Mouse (Mus musculus): ENCODE data around the gene Iqcn. TPM values are rescaled to one million over a fixed set of nuclear protein-coding genes. Genes with fewer than 3 reads are reported as not detected.
A peak's percentile ranks its signal among the peaks of the same experiment; 100 is the strongest.

Iqcn gene
- total and polyA plus RNA-seq, 3 experiments = not detected

DNA sequence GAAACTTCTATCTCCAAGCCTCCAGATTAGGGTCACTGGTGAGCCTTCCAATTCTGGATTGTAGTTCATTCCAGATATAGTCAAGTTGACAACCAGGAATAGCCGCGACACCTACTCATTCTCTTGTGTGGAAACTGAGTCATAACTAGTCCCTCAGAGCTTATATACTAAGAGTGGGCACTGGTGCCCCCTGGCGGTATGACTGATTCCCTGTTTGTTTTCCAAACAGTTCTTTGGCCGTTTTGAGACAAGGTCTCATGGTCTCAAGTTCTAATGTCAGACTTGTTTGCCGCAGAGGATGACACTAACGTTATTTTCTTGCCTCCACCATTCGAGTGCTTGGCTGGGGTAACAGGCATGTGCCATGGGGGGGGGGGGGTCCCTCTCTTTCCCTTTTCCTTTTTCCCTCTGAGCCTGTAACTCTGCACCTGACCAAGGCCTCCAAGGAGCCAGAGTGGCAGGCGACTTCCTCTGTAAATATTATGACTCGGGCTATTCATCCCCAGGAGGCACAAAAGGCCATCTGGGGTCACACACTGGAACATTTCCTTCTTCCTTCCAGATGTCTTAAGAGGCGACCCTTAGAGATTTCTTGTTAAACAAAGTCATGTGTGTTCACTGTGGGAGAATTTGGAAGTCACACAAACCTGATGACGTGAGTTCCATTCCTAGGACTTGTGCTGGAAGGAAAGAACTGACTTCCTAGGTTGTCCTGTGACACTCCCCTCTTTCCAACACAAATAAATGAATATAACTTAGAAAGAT lies 48.9 kb downstream of the Iqcn start (continued):
- TF ChIP-seq NELFE (IDR thresholded peaks at IDR 0.05; ENCODE audit: low read depth, low read length) = no peak
- TF ChIP-seq MYB (IDR thresholded peaks at IDR 0.05; ENCODE audit: low read depth, low read length) = no peak
- TF ChIP-seq ETS1 (IDR thresholded peaks at IDR 0.05; ENCODE audit: low read depth, low read length) = no peak
- no peak for TF ChIP-seq USF1 (IDR thresholded peaks at IDR 0.05; ENCODE audit: low read depth, low read length)
- peak; percentile 56 to 85 (median 72) for TF ChIP-seq CTCF (IDR thresholded peaks at IDR 0.05 in 2 of 3, conservative IDR thresholded peaks at IDR 0.05 in 1 of 3; ENCODE audit: control insufficient read depth in 1 of 3, insufficient read depth in 1 of 3, low read depth in 2 of 3, low read length in 3 of 3, poor library complexity in 1 of 3, severe bottlenecking in 1 of 3)
- no peak for TF ChIP-seq CHD2 (IDR thresholded peaks at IDR 0.05; ENCODE audit: low read length)
- peak; percentile 67 for TF ChIP-seq RAD21 (IDR thresholded peaks at IDR 0.05; ENCODE audit: low read depth, low read length)
- TF ChIP-seq SIN3A (IDR thresholded peaks at IDR 0.05; ENCODE audit: low read length) = no peak; the same call in 1 of the 2 replicates
- no peak for TF ChIP-seq BHLHE40 (IDR thresholded peaks at IDR 0.05; ENCODE audit: borderline replicate concordance, low read depth, low read length)
- TF ChIP-seq MXI1 (IDR thresholded peaks at IDR 0.05; ENCODE audit: low read depth, low read length) = no peak
- no peak for TF ChIP-seq KAT2A (conservative IDR thresholded peaks at IDR 0.05; ENCODE audit: low read depth, low read length)
- no peak for TF ChIP-seq UBTF (IDR thresholded peaks at IDR 0.05; ENCODE audit: borderline replicate concordance, insufficient read depth, low read depth, low read length)
- no peak for TF ChIP-seq HCFC1 (IDR thresholded peaks at IDR 0.05; ENCODE audit: low read depth, low read length)
- no peak for TF ChIP-seq TAL1 (IDR thresholded peaks at IDR 0.05; ENCODE audit: low read length)
- no peak for TF ChIP-seq MAZ (IDR thresholded peaks at IDR 0.05; ENCODE audit: low read depth, low read length)
- peak; percentile 66 for TF ChIP-seq ZC3H11A (IDR thresholded peaks at IDR 0.05; ENCODE audit: low read depth, low read length)

DNA sequence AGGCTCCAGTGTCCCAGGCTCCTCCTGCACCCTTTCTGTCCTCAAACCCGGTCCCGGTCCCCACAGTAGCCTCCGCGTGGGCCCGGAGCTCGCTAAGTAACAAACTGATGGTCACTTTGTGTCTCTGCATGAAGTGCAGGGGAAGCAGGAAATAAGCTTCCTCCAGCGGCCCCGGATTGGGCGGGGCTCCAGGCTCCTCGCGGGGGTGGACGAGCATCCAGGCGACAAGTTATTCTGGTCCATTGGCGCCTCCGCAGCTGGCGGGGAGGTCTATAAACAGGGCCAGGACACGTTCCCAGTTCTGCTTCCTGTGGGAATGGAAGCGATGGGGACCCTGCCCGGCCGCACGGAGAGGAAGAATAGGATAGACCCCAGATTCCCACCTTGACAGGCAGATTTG lies 49.9 kb downstream of the Iqcn start:
- peak overlapping the region; percentile 66 to 67 for H3K4me3 ChIP-seq (ENCODE audit: control insufficient read depth in 1 of 2, insufficient read depth in 1 of 2, low read depth in 2 of 2, low read length in 2 of 2)
- no peaks in the 10 kb centered on the region for H3K9me3 ChIP-seq (replicated peaks; ENCODE audit: insufficient read depth, low read length)
- no peaks in the 10 kb centered on the region for H3K27me3 ChIP-seq (ENCODE audit: control insufficient read depth in 1 of 2, insufficient read depth in 2 of 2, low read length in 2 of 2)
- DNase-seq (ENCODE audit: low read depth, low spot score) = peak; percentile 88
- peaks cover 3 to 17% of the 10 kb centered on the region in 2 experiments; a peak in 3 of 4 replicates for H3K4me1 ChIP-seq (ENCODE audit: control insufficient read depth in 1 of 2, insufficient read depth in 2 of 2, low read length in 2 of 2)
- TF ChIP-seq CHD2 (IDR thresholded peaks at IDR 0.05; ENCODE audit: low read length) = no peak
- TF ChIP-seq BHLHE40 (IDR thresholded peaks at IDR 0.05; ENCODE audit: borderline replicate concordance, low read depth, low read length) = 0 out of 2 replicates have a peak, but pooled peaks have one; percentile 3
- TF ChIP-seq NELFE (IDR thresholded peaks at IDR 0.05; ENCODE audit: low read depth, low read length) = peak; percentile 71
- TF ChIP-seq POLR2A (IDR thresholded peaks at IDR 0.05; ENCODE audit: control insufficient read depth in 1 of 2, insufficient read depth in 1 of 2, low read depth in 1 of 2, low read length in 2 of 2, poor library complexity in 1 of 2) = peak; percentile 43 to 72; a peak in 2 of 4 replicates
- 0 out of 2 replicates have a peak, but pooled peaks have one; percentile 50 for TF ChIP-seq MEF2A (IDR thresholded peaks at IDR 0.05; ENCODE audit: extremely low read depth, insufficient replicate concordance, low read depth, low read length, poor library complexity, severe bottlenecking)
- no peak; the same call in 1 of the 2 replicates for TF ChIP-seq MXI1 (IDR thresholded peaks at IDR 0.05; ENCODE audit: low read depth, low read length)
- TF ChIP-seq MAZ (IDR thresholded peaks at IDR 0.05; ENCODE audit: low read depth, low read length) = 0 out of 2 replicates have a peak, but pooled peaks have one; percentile 45
- peak; percentile 56; the same call in 1 of the 2 replicates for TF ChIP-seq HCFC1 (IDR thresholded peaks at IDR 0.05; ENCODE audit: low read depth, low read length)
- TF ChIP-seq POLR2AphosphoS2 (IDR thresholded peaks at IDR 0.05; ENCODE audit: low read length) = peak; percentile 77
- no peak for TF ChIP-seq JUND (IDR thresholded peaks at IDR 0.05; ENCODE audit: low read depth, low read length)
- TF ChIP-seq MYB (IDR thresholded peaks at IDR 0.05; ENCODE audit: low read depth, low read length) = no peak
- TF ChIP-seq EP300 (IDR thresholded peaks at IDR 0.05; ENCODE audit: low read depth in 1 of 2, low read length in 2 of 2) = no peak
- 0 out of 2 replicates have a peak, but pooled peaks have one; percentile 12 for TF ChIP-seq RCOR1 (IDR thresholded peaks at IDR 0.05; ENCODE audit: low read depth, low read length)
- TF ChIP-seq SIN3A (IDR thresholded peaks at IDR 0.05; ENCODE audit: low read length) = 0 out of 2 replicates have a peak, but pooled peaks have one; percentile 69
- TF ChIP-seq USF1 (IDR thresholded peaks at IDR 0.05; ENCODE audit: low read depth, low read length) = no peak
- no peak for TF ChIP-seq MYC (IDR thresholded peaks at IDR 0.05; ENCODE audit: low read depth, low read length)
- TF ChIP-seq ELF1 (IDR thresholded peaks at IDR 0.05; ENCODE audit: low read depth, low read length) = peak; percentile 72
- TF ChIP-seq POLR2AphosphoS5 (IDR thresholded peaks at IDR 0.05; ENCODE audit: borderline replicate concordance, low read depth, low read length) = no peak
- TF ChIP-seq TAL1 (IDR thresholded peaks at IDR 0.05; ENCODE audit: low read length) = no peak
- no peak for TF ChIP-seq ZNF384 (IDR thresholded peaks at IDR 0.05; ENCODE audit: low read depth, low read length)
- H3K27ac ChIP-seq (ENCODE audit: control insufficient read depth, low read depth, low read length) = peak overlapping the region; percentile 84
- H3K36me3 ChIP-seq (ENCODE audit: control insufficient read depth in 1 of 2, insufficient read depth in 2 of 2, low read length in 2 of 2) = peaks cover 0 to 15% of the 10 kb centered on the region in 2 experiments; a peak in 2 of 4 replicates
- H3K79me2 ChIP-seq (ENCODE audit: control insufficient read depth, insufficient read depth, low read length, poor library complexity) = no peaks in the 10 kb centered on the region; the same call in 1 of the 2 replicates
- peak overlapping the region; percentile 82 for H3K9ac ChIP-seq (ENCODE audit: control insufficient read depth, low read depth, low read length, poor library complexity, severe bottlenecking)
